Mouse (Mus musculus) kidney, embryonic 14.5 days (tissue): ENCODE data around the gene Syngap1. TPM values are rescaled to one million over a fixed set of nuclear protein-coding genes. Genes with fewer than 3 reads are reported as not detected.

ENCODE experiments used
- ATAC-seq: fragments of 200-750 bp; cut with Nextera tagmentation; 2 replicates; pipeline ENCODE4 v1.8.0; 2017; ENCODE audit warnings: moderate number of reproducible peaks, mild to moderate bottlenecking, moderate TSS enrichment, moderate library complexity; ENCODE audit not compliant: low FRiP score, low TSS enrichment
- H3K27ac ChIP-seq: fragments of 300-500 bp; sonication (generic); 2 replicates; pipeline ENCODE4 v1.5.1; 2014; ENCODE audit warnings: low read depth, mild to moderate bottlenecking, low read length, moderate library complexity, mixed read lengths
- H3K27me3 ChIP-seq: fragments of 300-500 bp; sonication (generic); 2 replicates; pipeline ENCODE4 v1.6.1; 2014; ENCODE audit warnings: mild to moderate bottlenecking, low read length; ENCODE audit not compliant: control insufficient read depth, insufficient read depth
- H3K36me3 ChIP-seq: fragments of 300-500 bp; sonication (generic); 2 replicates; pipeline ENCODE4 v1.6.1; 2014; ENCODE audit warnings: low read length, mixed read lengths; ENCODE audit not compliant: control insufficient read depth, insufficient read depth
- H3K4me1 ChIP-seq: fragments of 300-500 bp; sonication (generic); 2 replicates; pipeline ENCODE4 v1.6.1; 2014; ENCODE audit warnings: low read length, mixed read lengths; ENCODE audit not compliant: control insufficient read depth, insufficient read depth
- H3K4me2 ChIP-seq: fragments of 300-500 bp; sonication (generic); replicated peaks from 2 replicates; pipeline ENCODE4 v1.6.1; 2014; ENCODE audit warnings: low read depth, mild to moderate bottlenecking, low read length
- H3K4me3 ChIP-seq: fragments of 300-500 bp; sonication (generic); 2 replicates; pipeline ENCODE4 v1.5.1; 2014; ENCODE audit warnings: mild to moderate bottlenecking, low read length
- H3K9ac ChIP-seq: fragments of 300-500 bp; sonication (generic); 2 replicates; pipeline ENCODE4 v1.6.1; 2014; ENCODE audit warnings: low read depth, mild to moderate bottlenecking, low read length, moderate library complexity
- H3K9me3 ChIP-seq: fragments of 300-500 bp; sonication (generic); 2 replicates; pipeline ENCODE4 v1.6.1; 2016; ENCODE audit warnings: low read length; ENCODE audit not compliant: control insufficient read depth
- WGBS: fragments of 180-500 bp; shearing (Covaris S2); extraction: QIAGEN DNeasy Blood & Tissue Kit; methylation state at CpG from one replicate; pipeline ENCODE4 v1.1.7; 2014; 5-methylcytosine and 5-hydroxymethylcytosine counted together
- polyA plus RNA-seq: library from polyadenylated mRNA; unstranded; fragments of >200 nt; fragmentation: Nextera tagmentation; extraction: Ambion mirVana; gene quantifications from 2 replicates; pipeline ENCODE4 v1.2.1, GENCODE M21; 2014

Gene Syngap1
- polyA plus RNA-seq, 1 experiment from 2014 or later = 2.6 TPM

- Histone ChIP-seq H3K9ac (no peak overlapping the region), H3K4me2 (no peak overlapping the region), H3K4me3 (no peak overlapping the region), H3K4me1 (no peaks in the 10 kb centered on the region), H3K36me3 (peaks cover 88% of the 10 kb centered on the region), H3K27ac (no peak overlapping the region), H3K9me3 (no peaks in the 10 kb centered on the region), H3K27me3 (no peaks in the 10 kb centered on the region)
- ATAC-seq = no peak
- WGBS = 95% methylated on average over 4 of the region's 4 CpGs
Observed at GRCm38 (mm10) chr17:26959815-26960214, 18.8 kb downstream of the Syngap1 start.

GRCm38 (mm10) chr17:26961572-26962240 lies 20.7 kb downstream of the Syngap1 start:
- H3K9me3 ChIP-seq = no peaks in the 10 kb centered on the region
- H3K27ac ChIP-seq = no peak overlapping the region
- ATAC-seq = no peak
- H3K4me2 ChIP-seq = no peak overlapping the region
- no peaks in the 10 kb centered on the region for H3K27me3 ChIP-seq
- peaks cover 89% of the 10 kb centered on the region for H3K36me3 ChIP-seq
- no peak overlapping the region for H3K4me3 ChIP-seq
- 94% methylated on average over 21 of the region's 21 CpGs for WGBS
- H3K4me1 ChIP-seq = no peaks in the 10 kb centered on the region
- no peak overlapping the region for H3K9ac ChIP-seq

GRCm38 (mm10) chr17:26966993-26967392 lies 25.9 kb downstream of the Syngap1 start:
- H3K4me2 ChIP-seq = no peak overlapping the region
- peaks cover 7% of the 10 kb centered on the region; the same call in 1 of the 2 replicates for H3K4me1 ChIP-seq
- H3K9me3 ChIP-seq = no peaks in the 10 kb centered on the region
- no peak overlapping the region for H3K4me3 ChIP-seq
- no peaks in the 10 kb centered on the region for H3K27me3 ChIP-seq
- ATAC-seq = no peak
- peaks cover 61% of the 10 kb centered on the region for H3K36me3 ChIP-seq
- no peak overlapping the region for H3K27ac ChIP-seq
- no peak overlapping the region for H3K9ac ChIP-seq
- WGBS = 87% methylated on average over 11 of the region's 11 CpGs

- H3K9me3 ChIP-seq = no peaks in the 10 kb centered on the region
- H3K27ac ChIP-seq = no peak overlapping the region
- H3K9ac ChIP-seq = no peak overlapping the region
- no peaks in the 10 kb centered on the region for H3K27me3 ChIP-seq
- WGBS = 89% methylated on average over 6 of the region's 6 CpGs
- H3K4me1 ChIP-seq = peaks cover 9% of the 10 kb centered on the region; the same call in 1 of the 2 replicates
- no peak overlapping the region for H3K4me3 ChIP-seq
- no peak for ATAC-seq
- no peak overlapping the region for H3K4me2 ChIP-seq
- H3K36me3 ChIP-seq = peaks cover 57% of the 10 kb centered on the region
Observed at GRCm38 (mm10) chr17:26967477-26967876, 26.4 kb downstream of the Syngap1 start.

GRCm38 (mm10) chr17:26968200-26968611 lies 27.2 kb downstream of the Syngap1 start:
- Histone ChIP-seq H3K27me3 (no peaks in the 10 kb centered on the region), H3K4me3 (no peak overlapping the region), H3K36me3 (peaks cover 49% of the 10 kb centered on the region), H3K4me1 (peaks cover 9% of the 10 kb centered on the region; the same call in 1 of the 2 replicates), H3K9me3 (no peaks in the 10 kb centered on the region), H3K9ac (no peak overlapping the region), H3K4me2 (no peak overlapping the region), H3K27ac (no peak overlapping the region)
- WGBS = 86% methylated on average over 6 of the region's 6 CpGs
- ATAC-seq = no peak

- no peaks in the 10 kb centered on the region for H3K9me3 ChIP-seq
- WGBS = 93% methylated on average over 6 of the region's 6 CpGs
- H3K4me2 ChIP-seq = no peak overlapping the region
- H3K4me1 ChIP-seq = peaks cover 15% of the 10 kb centered on the region
- H3K27ac ChIP-seq = no peak overlapping the region
- ATAC-seq = no peak
- H3K36me3 ChIP-seq = peaks cover 42% of the 10 kb centered on the region
- H3K27me3 ChIP-seq = no peaks in the 10 kb centered on the region
- H3K9ac ChIP-seq = no peak overlapping the region
- no peak overlapping the region for H3K4me3 ChIP-seq
Observed at GRCm38 (mm10) chr17:26969257-26969656, 28.2 kb downstream of the Syngap1 start.

- Histone ChIP-seq H3K4me2 (no peak overlapping the region), H3K27ac (no peak overlapping the region), H3K27me3 (no peaks in the 10 kb centered on the region), H3K4me3 (no peak overlapping the region), H3K4me1 (peaks cover 17% of the 10 kb centered on the region), H3K9ac (no peak overlapping the region), H3K36me3 (peaks cover 37% of the 10 kb centered on the region), H3K9me3 (no peaks in the 10 kb centered on the region)
- no peak for ATAC-seq
- 72% methylated on average over 12 of the region's 12 CpGs for WGBS
Observed at GRCm38 (mm10) chr17:26970221-26970620, 29.2 kb downstream of the Syngap1 start.

GRCm38 (mm10) chr17:26971247-26971905 lies 30.3 kb downstream of the Syngap1 start:
- peak overlapping the region; percentile 78; the same call in 1 of the 2 replicates for H3K4me3 ChIP-seq
- H3K9ac ChIP-seq = peak overlapping the region; percentile 83; the same call in 1 of the 2 replicates
- H3K27me3 ChIP-seq = no peaks in the 10 kb centered on the region
- H3K9me3 ChIP-seq = no peaks in the 10 kb centered on the region
- ATAC-seq = no peak
- H3K4me2 ChIP-seq = peak overlapping the region; percentile 82; the same call in 1 of the 2 replicates
- peaks cover 20% of the 10 kb centered on the region for H3K4me1 ChIP-seq
- peaks cover 37% of the 10 kb centered on the region for H3K36me3 ChIP-seq
- 50% methylated on average over 5 of the region's 8 CpGs for WGBS
- no peak overlapping the region for H3K27ac ChIP-seq

GRCm38 (mm10) chr17:26972107-26972506 lies 31.1 kb downstream of the Syngap1 start:
- Histone ChIP-seq H3K9me3 (no peaks in the 10 kb centered on the region), H3K4me2 (peak overlapping the region; percentile 82), H3K27ac (peak overlapping the region; percentile 83; the same call in 1 of the 2 replicates), H3K36me3 (peaks cover 36% of the 10 kb centered on the region), H3K9ac (peak overlapping the region; percentile 83), H3K4me3 (peak overlapping the region; percentile 78), H3K4me1 (peaks cover 20% of the 10 kb centered on the region), H3K27me3 (no peaks in the 10 kb centered on the region)
- no peak for ATAC-seq
- WGBS = 1% methylated on average over 3 of the region's 3 CpGs
